22 mouse cellular contexts compared by ENCODE assay signal in genomic region chr2:163613206-163613605, GRCm38 (mm10). TPM values are rescaled to one million over a fixed set of nuclear protein-coding genes. Genes with fewer than 3 reads are reported as not detected.
A peak's percentile ranks its signal among the peaks of the same experiment; 100 is the strongest.
DNase-seq lines count a peak whose midpoint lies in the region; TF ChIP-seq lines count a peak whose summit lies in the region.
"Had no signal": no experiment of that assay in that cellular context is flagged by ENCODE, and none has a peak within 500 bp of the region (broad histone marks: within the 10 kb centered on the region; RNA-seq: fewer than 3 reads in every experiment).

No protein-coding gene starts in this region.

- TF ChIP-seq POLR2A in CH12.LX (IDR thresholded peaks at IDR 0.05; ENCODE audit: low read depth, low read length) (no peak), MEL (IDR thresholded peaks at IDR 0.05; ENCODE audit: control insufficient read depth in 1 of 2, insufficient read depth in 1 of 2, low read depth in 1 of 2, low read length in 2 of 2, poor library complexity in 1 of 2) (no peak; a peak in 1 of 4 replicates), myocyte (IDR thresholded peaks at IDR 0.05; ENCODE audit: insufficient read length, low read depth) (no peak)

- dilution Hi-C loops in CH12.LX (cut with MboI; ENCODE audit: extremely low pct_ligation_motif_present, extremely low pct_unique_long_range_greater_than_20kb, low sequenced_read_pairs): no loop called here

- no peak overlapping the region for H3K4me3 ChIP-seq in heart, embryonic 10.5 days
- no peak overlapping the region for H3K4me3 ChIP-seq in CH12.LX (replicated peaks in 1 of 3; ENCODE audit: low read depth in 2 of 3, low read length in 2 of 3, poor library complexity in 1 of 3)
- H3K4me3 ChIP-seq in MEL (ENCODE audit: control insufficient read depth in 1 of 2, insufficient read depth in 1 of 2, low read depth in 2 of 2, low read length in 2 of 2): no peak overlapping the region
- no peak overlapping the region for H3K4me3 ChIP-seq in myocyte
- H3K4me3 ChIP-seq: embryonic facial prominence, embryonic 10.5 days; embryonic facial prominence, embryonic 12.5 days; forebrain, embryonic 13.5 days; forebrain, embryonic 15.5 days had no signal

- H3K4me1 ChIP-seq in heart, embryonic 10.5 days: peaks cover 4% of the 10 kb centered on the region; the same call in 1 of the 2 replicates
- H3K4me1 ChIP-seq in CH12.LX (ENCODE audit: control insufficient read depth in 1 of 2, insufficient read depth in 2 of 2): peaks cover 0 to 13% of the 10 kb centered on the region in 2 experiments; a peak in 2 of 4 replicates
- no peaks in the 10 kb centered on the region; a peak in 1 of 4 replicates for H3K4me1 ChIP-seq in MEL (ENCODE audit: control insufficient read depth in 1 of 2, insufficient read depth in 2 of 2, low read length in 2 of 2)
- H3K4me1 ChIP-seq: embryonic facial prominence, embryonic 10.5 days; embryonic facial prominence, embryonic 12.5 days; forebrain, embryonic 13.5 days; forebrain, embryonic 15.5 days had no signal

- H3K4me2 ChIP-seq in CH12.LX (ENCODE audit: insufficient read depth, low read depth, poor library complexity, severe bottlenecking): no peak overlapping the region
- H3K4me2 ChIP-seq in myocyte (ENCODE audit: low read depth): no peak overlapping the region
- H3K4me2 ChIP-seq: embryonic facial prominence, embryonic 12.5 days; forebrain, embryonic 13.5 days; forebrain, embryonic 15.5 days had no signal

- no peaks in the 10 kb centered on the region for H3K27me3 ChIP-seq in heart, embryonic 10.5 days (ENCODE audit: insufficient read depth, poor library complexity, severe bottlenecking)
- H3K27me3 ChIP-seq in CH12.LX (replicated peaks) (no peaks in the 10 kb centered on the region), MEL (ENCODE audit: control insufficient read depth in 1 of 2, insufficient read depth in 2 of 2, low read length in 2 of 2) (no peaks in the 10 kb centered on the region), myocyte (ENCODE audit: control insufficient read depth, insufficient read depth, insufficient read length) (no peaks in the 10 kb centered on the region)
- H3K27me3 ChIP-seq: embryonic facial prominence, embryonic 12.5 days; forebrain, embryonic 13.5 days; forebrain, embryonic 15.5 days had no signal

- TF ChIP-seq EP300 in CH12.LX (IDR thresholded peaks at IDR 0.05; ENCODE audit: low read length): no peak
- no peak for TF ChIP-seq EP300 in MEL (IDR thresholded peaks at IDR 0.05; ENCODE audit: low read depth in 1 of 2, low read length in 2 of 2)

- no peak for TF ChIP-seq RAD21 in CH12.LX (IDR thresholded peaks at IDR 0.05; ENCODE audit: low read depth, low read length)
- TF ChIP-seq RAD21 in MEL (IDR thresholded peaks at IDR 0.05; ENCODE audit: low read depth, low read length): no peak

- H3K79me2 ChIP-seq in CH12.LX (replicated peaks; ENCODE audit: control insufficient read depth, extremely low read depth, insufficient read depth, poor library complexity, severe bottlenecking) (no peaks in the 10 kb centered on the region), MEL (ENCODE audit: control insufficient read depth, insufficient read depth, low read length, poor library complexity) (no peaks in the 10 kb centered on the region), myocyte (ENCODE audit: control insufficient read depth, insufficient read depth) (no peaks in the 10 kb centered on the region)

- TF ChIP-seq CTCF in CH12.LX (conservative IDR thresholded peaks at IDR 0.05 in 1 of 2, IDR thresholded peaks at IDR 0.05 in 1 of 2; ENCODE audit: low read depth in 2 of 2, low read length in 2 of 2) (no peak), MEL (IDR thresholded peaks at IDR 0.05 in 2 of 3, conservative IDR thresholded peaks at IDR 0.05 in 1 of 3; ENCODE audit: control insufficient read depth in 1 of 3, insufficient read depth in 1 of 3, low read depth in 2 of 3, low read length in 3 of 3, poor library complexity in 1 of 3, severe bottlenecking in 1 of 3) (no peak)

- 86% methylated on average over 5 of the region's 5 CpGs for WGBS in heart, embryonic 10.5 days

- no peak overlapping the region for H3K27ac ChIP-seq in heart, embryonic 10.5 days
- H3K27ac ChIP-seq in CH12.LX (ENCODE audit: insufficient read depth, low read depth) (no peak overlapping the region), MEL (ENCODE audit: control insufficient read depth, low read depth, low read length) (no peak overlapping the region)
- H3K27ac ChIP-seq: embryonic facial prominence, embryonic 10.5 days; embryonic facial prominence, embryonic 12.5 days; forebrain, embryonic 13.5 days; forebrain, embryonic 15.5 days had no signal

- DNase-seq in heart, embryonic 10.5 days (ENCODE audit: low spot score): peak; percentile 68
- no peak for DNase-seq in heart, adult 18-20 months
- DNase-seq in CH12.LX (ENCODE audit: extremely low read depth) (no peak), MEL (ENCODE audit: low read depth, low spot score) (no peak)
- no peak for DNase-seq in lung, postnatal 10 days
- no peak for DNase-seq in spleen, postnatal 10 days (ENCODE audit: low spot score in 2 of 2)
- DNase-seq in neural tube, embryonic 10.5 days (ENCODE audit: extremely low spot score, low spot score): no peak
- DNase-seq: adrenal gland, adult 2 months; adrenal gland, postnatal 10 days; adrenal gland, postnatal 25 days; cerebellum, adult 11-12 months; cerebellum, adult 2 months; cerebellum, adult 9-10 months; cerebellum, postnatal 10 days; cerebellum, postnatal 25 days; forebrain, postnatal 0 days had no signal

- in situ Hi-C loops in CH12.LX (cut with MboI; ENCODE audit: low pct_ligation_motif_present, low pct_unique_long_range_greater_than_20kb, low sequenced_read_pairs): no loop called here

- H3K36me3 ChIP-seq in heart, embryonic 10.5 days: peaks cover 81% of the 10 kb centered on the region
- peaks cover 68 to 95% of the 10 kb centered on the region in 2 experiments for H3K36me3 ChIP-seq in CH12.LX (replicated peaks in 1 of 2; ENCODE audit: control insufficient read depth in 1 of 2, insufficient read depth in 1 of 2, low read length in 1 of 2)
- H3K36me3 ChIP-seq in MEL (ENCODE audit: control insufficient read depth in 1 of 2, insufficient read depth in 2 of 2, low read length in 2 of 2): peaks cover 0 to 3% of the 10 kb centered on the region in 2 experiments; a peak in 1 of 4 replicates
- H3K36me3 ChIP-seq in myocyte (ENCODE audit: control insufficient read depth, insufficient read depth): peaks cover 29% of the 10 kb centered on the region

- H3K9me3 ChIP-seq in heart, embryonic 10.5 days: no peaks in the 10 kb centered on the region
- H3K9me3 ChIP-seq in CH12.LX (replicated peaks; ENCODE audit: low read length): peaks cover 4% of the 10 kb centered on the region
- H3K9me3 ChIP-seq in MEL (replicated peaks; ENCODE audit: insufficient read depth, low read length): no peaks in the 10 kb centered on the region
- H3K9me3 ChIP-seq: embryonic facial prominence, embryonic 10.5 days; embryonic facial prominence, embryonic 12.5 days; forebrain, embryonic 13.5 days; forebrain, embryonic 15.5 days; G1E had no signal

- no peak overlapping the region for H3K9ac ChIP-seq in CH12.LX (ENCODE audit: insufficient read depth, low read depth)
- no peak overlapping the region for H3K9ac ChIP-seq in MEL (ENCODE audit: control insufficient read depth, low read depth, low read length, poor library complexity, severe bottlenecking)
- H3K9ac ChIP-seq: embryonic facial prominence, embryonic 12.5 days; forebrain, embryonic 13.5 days; forebrain, embryonic 15.5 days; forebrain, postnatal 0 days had no signal

- H3ac ChIP-seq in myocyte (ENCODE audit: control insufficient read depth, insufficient read length): no peak overlapping the region

TF ChIP-seq in CH12.LX, 34 proteins besides CTCF, POLR2A, EP300 and RAD21 (continues in another document):
- TF ChIP-seq BHLHE40 (IDR thresholded peaks at IDR 0.05; ENCODE audit: low read depth, low read length) (no peak), NELFE (IDR thresholded peaks at IDR 0.05; ENCODE audit: low read depth, low read length) (no peak)

TF ChIP-seq in MEL, 35 proteins besides CTCF, POLR2A, EP300 and RAD21 (continues in another document):
- TF ChIP-seq USF2 (IDR thresholded peaks at IDR 0.05; ENCODE audit: borderline replicate concordance in 1 of 2, insufficient read depth in 1 of 2, low read depth in 1 of 2, low read length in 2 of 2): no peak
- TF ChIP-seq GATA1 (IDR thresholded peaks at IDR 0.05; ENCODE audit: low read depth, low read length): no peak

TF ChIP-seq in myocyte, 11 proteins besides CTCF, POLR2A, EP300 and RAD21:
- TF ChIP-seq POLR2AphosphoS2 (IDR thresholded peaks at IDR 0.05; ENCODE audit: insufficient read length, low read depth) (peak; percentile 11), MYOG (IDR thresholded peaks at IDR 0.05; ENCODE audit: control insufficient read depth in 1 of 3, insufficient read depth in 1 of 3, insufficient read length in 2 of 3, low read depth in 2 of 3) (no peak)
TF ChIP-seq in myocyte: peak in this region for 1.

RNA-seq across cellular contexts. Expression of gene Ttpal, which starts 11.1 kb away (rescaled TPM):
- polyA plus RNA-seq in heart, embryonic 10.5 days (2016; fragmentation: Nextera tagmentation; extraction: Ambion mirVana): 27.5 and 31.8 TPM in 2 replicates
- 10 to 100 TPM; 12.0 to 16.8 TPM for total RNA-seq in heart, adult 18-20 months (2021)
- total RNA-seq in CH12.LX (2012; rRNA removed) (25.7 and 26.2 TPM in 2 replicates), CH12.LX (2014; rRNA removed) (32.5 and 38.9 TPM in 2 replicates), MEL (2012; rRNA removed) (17.1 and 20.4 TPM in 2 replicates)
- polyA plus RNA-seq in CH12.LX (2012; ENCODE audit: insufficient read length, low read depth) (17.3 and 21.9 TPM in 2 replicates), MEL (2012; ENCODE audit: insufficient read depth in 1 of 2, insufficient read length in 2 of 2, low read depth in 1 of 2, low replicate concordance in 2 of 2, missing spikeins in 1 of 2) (10 to 100 TPM in 1 of 2 experiments, not detected in 1; 18.9 TPM), myocyte (2012; fragmentation: generic; extraction: Trizol) (20.2 TPM)

RNA-seq across cellular contexts. Expression of gene Serinc3, which starts 31.7 kb away (rescaled TPM):
- polyA plus RNA-seq in heart, embryonic 10.5 days (2016; fragmentation: Nextera tagmentation; extraction: Ambion mirVana): 51.1 and 55.2 TPM in 2 replicates
- total RNA-seq in heart, adult 18-20 months (2021): 100 to 1,000 TPM; 284 to 364 TPM
- 345 and 358 TPM in 2 replicates for total RNA-seq in CH12.LX (2012; rRNA removed)
- 411 and 467 TPM in 2 replicates for total RNA-seq in CH12.LX (2014; rRNA removed)
- 493 and 611 TPM in 2 replicates for polyA plus RNA-seq in CH12.LX (2012; ENCODE audit: insufficient read length, low read depth)
- total RNA-seq in MEL (2012; rRNA removed): 326 and 348 TPM in 2 replicates
- polyA plus RNA-seq in MEL (2012; ENCODE audit: insufficient read depth in 1 of 2, insufficient read length in 2 of 2, low read depth in 1 of 2, low replicate concordance in 2 of 2, missing spikeins in 1 of 2): 100 to 1,000 TPM; 637 to 650 TPM
- polyA plus RNA-seq in myocyte (2012; fragmentation: generic; extraction: Trizol): 88.9 TPM

RNA-seq across cellular contexts. Expression of gene Pkig, which starts 45.0 kb away (rescaled TPM):
- polyA plus RNA-seq in heart, embryonic 10.5 days (2016; fragmentation: Nextera tagmentation; extraction: Ambion mirVana): 226 and 259 TPM in 2 replicates
- 100 to 1,000 TPM; 219 to 232 TPM for total RNA-seq in heart, adult 18-20 months (2021)
- total RNA-seq in CH12.LX (2012; rRNA removed) (225 and 253 TPM in 2 replicates), CH12.LX (2014; rRNA removed) (227 and 228 TPM in 2 replicates), MEL (2012; rRNA removed) (74.6 and 79.5 TPM in 2 replicates)
- polyA plus RNA-seq in CH12.LX (2012; ENCODE audit: insufficient read length, low read depth) (364 and 473 TPM in 2 replicates), MEL (2012; ENCODE audit: insufficient read depth in 1 of 2, insufficient read length in 2 of 2, low read depth in 1 of 2, low replicate concordance in 2 of 2, missing spikeins in 1 of 2) (100 to 1,000 TPM in 1 of 2 experiments, not detected in 1; 160 TPM), myocyte (2012; fragmentation: generic; extraction: Trizol) (799 TPM)
